Mouse (Mus musculus) spleen, postnatal 10 days (tissue): ENCODE data around the gene Tram2.

Experiments used
- DNase-seq, 2 experiments: peaks; one replicate each; pipeline ENCODE4 v3.0.0; 2021 to 2022; ENCODE audit warnings: low spot score in 2 of 2

Tram2 gene

GRCm38 (mm10) chr1:20973389-20973788 is 105.6 kb downstream of the Tram2 start:
- DNase-seq, result no peak

GRCm38 (mm10) chr1:20969642-20970041 is 109.4 kb downstream of the Tram2 start:
- DNase-seq, result no peak

- no peak for DNase-seq
These were observed 124.2 kb downstream of the Tram2 start for GRCm38 (mm10) chr1:20954876-20955275.

- no peak for DNase-seq
These were observed 127.2 kb downstream of the Tram2 start for GRCm38 (mm10) chr1:20951799-20952198.

- DNase-seq, result peak; percentile 49 to 83
These were observed 127.7 kb downstream of the Tram2 start, which contains the start of gene Efhc1 for GRCm38 (mm10) chr1:20951300-20951763. TSS of gene Efhc1 (plus strand) at chr1:20951626.
